Mouse (Mus musculus) heart, embryonic 13.5 days (tissue): ENCODE measurements around the gene Pparg. TPM values are rescaled to one million over a fixed set of nuclear protein-coding genes. Genes with fewer than 3 reads are reported as not detected.
A peak's percentile ranks its signal among the peaks of the same experiment; 100 is the strongest.

ENCODE experiments used
- ATAC-seq: fragments of 200-750 bp; cut with Nextera tagmentation; 2 replicates; pipeline ENCODE4 v1.8.0; 2017; ENCODE audit warnings: moderate TSS enrichment; ENCODE audit not compliant: insufficient number of reproducible peaks, low FRiP score, low TSS enrichment; ENCODE audit errors: extremely low read depth
- H3K27ac ChIP-seq: fragments of 300-500 bp; sonication (generic); replicated peaks from 2 replicates; pipeline ENCODE4 v1.5.1; 2015; ENCODE audit warnings: moderate library complexity, mild to moderate bottlenecking, inconsistent platforms
- H3K27me3 ChIP-seq: fragments of 300-500 bp; sonication (generic); replicated peaks from 2 replicates; pipeline ENCODE4 v1.6.1; 2015; ENCODE audit warnings: mild to moderate bottlenecking, inconsistent platforms
- H3K36me3 ChIP-seq: fragments of 300-500 bp; sonication (generic); 2 replicates; pipeline ENCODE4 v1.6.1; 2015; ENCODE audit warnings: mild to moderate bottlenecking, inconsistent platforms
- H3K4me1 ChIP-seq: fragments of 300-500 bp; sonication (generic); 2 replicates; pipeline ENCODE4 v1.6.1; 2015; ENCODE audit warnings: inconsistent platforms
- H3K4me2 ChIP-seq: fragments of 300-500 bp; sonication (generic); 2 replicates; pipeline ENCODE4 v1.6.1; 2015; ENCODE audit warnings: inconsistent platforms, mild to moderate bottlenecking, moderate library complexity
- H3K4me3 ChIP-seq: fragments of 300-500 bp; sonication (generic); 2 replicates; pipeline ENCODE4 v1.5.1; 2015; ENCODE audit warnings: moderate library complexity, mild to moderate bottlenecking, inconsistent platforms
- H3K9ac ChIP-seq: fragments of 300-500 bp; sonication (generic); 2 replicates; pipeline ENCODE4 v1.6.1; 2015; ENCODE audit warnings: inconsistent platforms, mild to moderate bottlenecking, moderate library complexity
- H3K9me3 ChIP-seq: fragments of 300-500 bp; sonication (generic); 2 replicates; pipeline ENCODE4 v1.6.1; 2016; ENCODE audit warnings: inconsistent platforms
- WGBS: fragments of 180-500 bp; shearing (Covaris S2); methylation state at CpG from one replicate; pipeline ENCODE4 v1.1.7; 2015; ENCODE audit warnings: mixed read lengths; 5-methylcytosine and 5-hydroxymethylcytosine counted together
- polyA plus RNA-seq: library from polyadenylated mRNA; unstranded; fragments of >200 nt; fragmentation: Nextera tagmentation; extraction: Ambion mirVana; gene quantifications from 2 replicates; pipeline ENCODE4 v1.2.1, GENCODE M21; 2015

The Pparg gene
- polyA plus RNA-seq, 1 experiment from 2014 or later: 1.0 TPM

GRCm38 (mm10) chr6:115330964-115331363 is 29.8 kb upstream of the Pparg start:
- Histone ChIP-seq H3K4me1 (peaks cover 5% of the 10 kb centered on the region), H3K4me3 (no peak overlapping the region), H3K36me3 (no peaks in the 10 kb centered on the region), H3K27me3 (peaks cover 30% of the 10 kb centered on the region), H3K9me3 (peaks cover 3% of the 10 kb centered on the region; the same call in 1 of the 2 replicates), H3K4me2 (no peak overlapping the region), H3K9ac (no peak overlapping the region), H3K27ac (no peak overlapping the region)
- no peak for ATAC-seq

DNA sequence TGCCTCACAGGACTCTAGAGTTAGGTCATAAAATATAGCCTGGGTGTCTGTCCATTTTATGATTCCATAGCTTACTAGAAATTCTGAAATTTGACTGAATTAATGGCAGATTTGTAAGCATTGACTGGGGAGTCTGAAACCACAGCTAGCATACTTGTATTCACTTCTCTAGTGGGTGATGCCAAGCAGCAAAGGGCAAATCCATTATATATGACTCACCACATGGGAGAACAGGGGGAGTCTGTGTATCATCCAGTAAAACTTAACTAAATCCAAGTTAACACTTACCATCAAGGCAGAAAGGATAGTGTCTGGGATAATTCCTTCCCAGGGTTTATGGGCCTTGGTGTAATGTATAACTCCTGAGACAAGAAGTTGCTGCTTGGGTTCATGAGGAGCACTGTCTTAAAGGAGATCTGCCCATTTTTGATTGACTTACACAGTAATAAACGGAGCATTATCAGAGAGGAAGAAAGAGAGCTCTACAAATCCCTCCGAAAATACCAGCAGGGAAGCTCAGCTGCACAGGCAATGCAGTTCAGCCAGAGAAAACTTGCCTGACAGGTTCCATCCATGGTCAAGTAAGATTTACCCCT is 27.6 kb upstream of the Pparg start:
- Histone ChIP-seq H3K27ac (no peak overlapping the region), H3K27me3 (peaks cover 30% of the 10 kb centered on the region), H3K4me3 (no peak overlapping the region), H3K4me1 (peaks cover 8% of the 10 kb centered on the region), H3K9ac (no peak overlapping the region), H3K36me3 (no peaks in the 10 kb centered on the region), H3K4me2 (no peak overlapping the region), H3K9me3 (no peaks in the 10 kb centered on the region)
- WGBS: 53% methylated on average over 2 of the region's 2 CpGs
- no peak for ATAC-seq

DNA sequence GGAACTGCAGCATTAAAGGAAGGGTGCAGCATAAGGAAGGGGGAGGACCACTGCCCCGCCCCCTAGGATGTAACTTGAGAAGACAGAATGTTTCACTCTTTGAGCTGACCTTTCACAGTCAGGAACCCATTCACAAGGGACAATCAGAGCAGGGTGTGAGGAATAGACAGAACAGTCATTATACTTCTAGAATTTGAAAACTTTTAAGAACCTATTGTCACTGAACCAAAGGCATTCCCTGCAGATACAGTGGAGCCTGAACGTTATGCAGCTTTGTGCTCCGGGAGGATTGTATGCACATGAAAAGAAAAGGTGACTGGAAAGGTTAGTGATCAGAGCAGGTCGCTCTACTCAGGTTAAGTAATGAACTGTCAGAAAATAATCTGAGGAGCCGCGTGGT is 25.2 kb upstream of the Pparg start:
- Histone ChIP-seq H3K4me3 (no peak overlapping the region), H3K9me3 (no peaks in the 10 kb centered on the region), H3K27me3 (peaks cover 30% of the 10 kb centered on the region), H3K27ac (no peak overlapping the region), H3K4me2 (no peak overlapping the region), H3K36me3 (no peaks in the 10 kb centered on the region), H3K4me1 (peaks cover 8% of the 10 kb centered on the region), H3K9ac (no peak overlapping the region)
- no peak for ATAC-seq
- WGBS: 48% methylated on average over 6 of the region's 6 CpGs

DNA sequence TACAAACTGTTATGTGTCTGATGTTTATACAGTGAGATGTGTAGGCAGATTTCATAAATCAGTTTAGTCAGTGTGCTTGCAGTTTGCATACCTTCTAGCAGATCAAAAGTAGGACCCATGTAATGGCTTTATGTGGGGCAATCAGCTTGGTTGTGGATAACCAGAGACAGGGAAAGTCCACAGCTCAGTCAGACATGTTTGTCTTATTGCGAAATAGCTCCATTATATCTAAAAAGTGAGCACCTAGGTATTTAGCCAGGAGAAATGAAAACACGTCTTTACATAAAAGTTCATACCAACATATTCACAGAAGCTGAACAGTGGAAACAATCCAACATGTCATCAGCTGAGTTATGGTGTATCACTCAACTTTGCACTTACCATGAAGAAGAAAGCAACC is 20.7 kb upstream of the Pparg start:
- Histone ChIP-seq H3K36me3 (no peaks in the 10 kb centered on the region), H3K27ac (no peak overlapping the region), H3K4me3 (no peak overlapping the region), H3K4me2 (no peak overlapping the region), H3K9ac (no peak overlapping the region), H3K27me3 (no peaks in the 10 kb centered on the region), H3K4me1 (peaks cover 20% of the 10 kb centered on the region), H3K9me3 (no peaks in the 10 kb centered on the region)
- no peak for ATAC-seq
- 68% methylated on average over 2 of the region's 2 CpGs for WGBS

DNA sequence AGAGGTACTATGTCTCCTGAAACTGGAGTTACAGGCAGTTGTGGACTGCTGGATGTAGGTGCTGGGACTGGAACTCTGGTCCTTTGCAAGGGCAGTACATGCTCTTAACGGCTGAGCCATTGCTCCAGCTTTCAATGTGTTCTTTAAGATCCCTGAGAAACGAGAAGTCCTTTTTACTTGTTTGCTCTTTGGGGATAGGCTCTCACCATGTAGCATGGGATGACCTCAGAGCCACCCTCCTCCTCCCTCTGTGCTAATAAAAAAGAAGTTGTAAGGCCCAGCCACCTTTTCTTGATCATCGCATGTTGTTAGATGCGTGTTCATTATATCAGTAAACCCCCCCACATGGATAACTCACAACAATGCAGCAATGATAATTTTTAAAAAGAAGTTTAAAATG is 17.7 kb upstream of the Pparg start:
- H3K27me3 ChIP-seq: no peaks in the 10 kb centered on the region
- no peaks in the 10 kb centered on the region for H3K36me3 ChIP-seq
- WGBS: 70% methylated on average over 4 of the region's 4 CpGs
- ATAC-seq: no peak
- H3K4me1 ChIP-seq: peaks cover 14% of the 10 kb centered on the region
- H3K4me3 ChIP-seq: no peak overlapping the region
- H3K9ac ChIP-seq: no peak overlapping the region
- H3K27ac ChIP-seq: no peak overlapping the region
- no peak overlapping the region for H3K4me2 ChIP-seq
- H3K9me3 ChIP-seq: no peaks in the 10 kb centered on the region

GRCm38 (mm10) chr6:115343570-115343969 is 17.2 kb upstream of the Pparg start:
- no peak overlapping the region for H3K27ac ChIP-seq
- no peak overlapping the region for H3K4me2 ChIP-seq
- no peaks in the 10 kb centered on the region for H3K9me3 ChIP-seq
- no peaks in the 10 kb centered on the region for H3K27me3 ChIP-seq
- H3K36me3 ChIP-seq: no peaks in the 10 kb centered on the region
- 46% methylated on average over 5 of the region's 5 CpGs for WGBS
- peaks cover 14% of the 10 kb centered on the region for H3K4me1 ChIP-seq
- ATAC-seq: no peak
- no peak overlapping the region for H3K9ac ChIP-seq
- H3K4me3 ChIP-seq: no peak overlapping the region

- Histone ChIP-seq H3K9ac (no peak overlapping the region), H3K36me3 (no peaks in the 10 kb centered on the region), H3K4me2 (peak overlapping the region; percentile 28), H3K27ac (no peak overlapping the region), H3K27me3 (no peaks in the 10 kb centered on the region), H3K4me3 (no peak overlapping the region), H3K9me3 (no peaks in the 10 kb centered on the region), H3K4me1 (peaks cover 14% of the 10 kb centered on the region)
- 41% methylated on average over 10 of the region's 10 CpGs for WGBS
- no peak for ATAC-seq
These were observed 16.6 kb upstream of the Pparg start for GRCm38 (mm10) chr6:115344101-115344500.

GRCm38 (mm10) chr6:115344513-115344912 is 16.2 kb upstream of the Pparg start:
- Histone ChIP-seq H3K4me3 (no peak overlapping the region), H3K36me3 (no peaks in the 10 kb centered on the region), H3K27me3 (no peaks in the 10 kb centered on the region), H3K4me2 (peak overlapping the region; percentile 28), H3K27ac (no peak overlapping the region), H3K9ac (no peak overlapping the region), H3K9me3 (no peaks in the 10 kb centered on the region), H3K4me1 (peaks cover 14% of the 10 kb centered on the region)
- ATAC-seq: no peak
- 35% methylated on average over 11 of the region's 11 CpGs for WGBS

GRCm38 (mm10) chr6:115345013-115345412 is 15.7 kb upstream of the Pparg start:
- no peak for ATAC-seq
- Histone ChIP-seq H3K9me3 (no peaks in the 10 kb centered on the region), H3K27ac (no peak overlapping the region), H3K4me2 (0 out of 2 replicates have a peak overlapping the region, but pooled peaks have one; percentile 28), H3K4me1 (peaks cover 14% of the 10 kb centered on the region), H3K27me3 (no peaks in the 10 kb centered on the region), H3K36me3 (no peaks in the 10 kb centered on the region), H3K9ac (no peak overlapping the region), H3K4me3 (no peak overlapping the region)
- WGBS: 74% methylated on average over 8 of the region's 8 CpGs

DNA sequence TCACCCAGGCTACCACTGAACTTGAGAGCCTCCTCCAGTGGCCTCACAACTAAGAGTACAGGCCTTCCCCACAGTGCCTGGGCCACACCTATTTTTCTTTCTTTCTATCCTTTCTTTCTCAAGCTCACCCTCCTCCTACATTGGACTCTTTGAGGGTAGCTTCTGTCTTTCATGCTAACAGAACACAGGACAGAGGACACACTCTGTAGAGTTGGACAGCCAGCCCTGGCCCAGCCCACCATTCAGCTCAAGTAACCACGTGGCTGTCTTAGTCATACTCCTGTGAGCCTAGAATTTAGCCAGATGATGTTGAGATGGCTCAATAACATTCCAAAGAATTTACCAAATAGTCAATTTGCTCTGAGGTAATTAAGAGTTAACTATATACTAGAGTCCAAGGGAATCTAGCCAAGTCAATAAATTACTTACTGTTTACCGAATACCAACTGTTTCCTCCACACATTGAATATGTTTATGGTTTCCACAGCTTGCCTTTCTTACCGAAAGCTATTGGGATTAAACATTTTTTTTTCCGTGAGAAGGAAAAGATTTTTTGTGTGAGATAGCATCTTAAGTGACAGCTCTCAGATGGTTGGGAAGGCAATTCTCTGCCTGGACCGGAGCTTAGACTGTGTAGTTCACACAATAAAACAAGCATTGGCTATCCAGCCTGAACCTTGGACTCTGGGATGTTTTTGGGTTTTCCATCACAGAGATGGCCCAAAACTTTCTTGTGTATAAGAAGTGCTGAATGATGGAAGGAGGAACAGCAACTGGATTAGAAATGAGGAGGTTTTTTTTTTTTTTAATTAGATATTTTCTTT is 10.9 kb upstream of the Pparg start:
- Histone ChIP-seq H3K36me3 (no peaks in the 10 kb centered on the region), H3K27me3 (no peaks in the 10 kb centered on the region), H3K4me3 (no peak overlapping the region), H3K4me2 (no peak overlapping the region), H3K4me1 (peaks cover 3% of the 10 kb centered on the region), H3K9ac (no peak overlapping the region), H3K27ac (no peak overlapping the region), H3K9me3 (no peaks in the 10 kb centered on the region)
- 72% methylated on average over 5 of the region's 5 CpGs for WGBS
- no peak for ATAC-seq

DNA sequence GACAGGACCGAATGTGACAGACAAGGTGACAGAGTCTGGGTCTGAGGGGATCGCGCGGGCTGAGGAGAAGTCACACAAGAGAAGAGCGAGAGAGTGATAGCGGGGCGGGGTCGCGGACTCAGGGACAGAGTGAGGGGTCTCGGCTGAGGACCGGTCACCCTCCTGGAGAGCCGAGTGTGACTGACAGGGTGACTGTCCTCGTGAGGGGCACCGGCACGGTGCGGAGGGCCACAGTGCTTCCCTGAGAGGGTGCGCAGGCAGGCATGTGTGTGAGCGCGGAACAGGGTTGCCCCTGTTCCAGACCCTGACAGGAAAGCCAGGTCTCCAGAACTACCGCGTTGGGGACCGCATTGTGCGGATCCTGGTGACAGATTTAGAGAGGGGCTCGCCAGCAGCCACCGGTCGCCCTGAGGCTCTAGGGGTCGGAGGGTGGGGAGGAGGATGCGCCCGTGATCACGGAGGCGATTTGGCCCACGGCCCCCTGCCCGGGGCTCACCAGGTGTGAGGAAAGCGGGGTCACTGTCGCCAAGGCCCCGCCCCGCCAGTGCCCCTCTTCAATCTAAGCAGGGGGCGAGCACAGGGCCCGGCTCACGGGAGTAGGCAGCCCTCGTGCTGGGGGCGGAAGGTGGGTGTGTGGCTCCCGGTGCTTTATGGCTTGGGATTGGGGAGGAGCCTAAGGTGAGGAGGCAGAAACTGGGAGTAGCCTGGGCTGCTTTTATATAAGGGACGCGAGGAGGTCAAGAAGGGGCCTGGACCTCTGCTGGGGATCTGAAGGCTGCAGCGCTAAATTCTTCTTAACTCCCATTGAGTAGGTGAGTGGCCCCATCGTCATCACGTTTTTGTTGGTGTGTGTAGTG is 1.1 kb downstream of the Pparg start:
- H3K27ac ChIP-seq: no peak overlapping the region
- H3K9me3 ChIP-seq: 0 out of 2 replicates have a peak, but pooled peaks cover 6% of the 10 kb centered on the region
- H3K4me3 ChIP-seq: peak overlapping the region; percentile 69
- H3K4me1 ChIP-seq: peaks cover 6% of the 10 kb centered on the region
- H3K27me3 ChIP-seq: peaks cover 34% of the 10 kb centered on the region
- peak overlapping the region; percentile 97 for H3K4me2 ChIP-seq
- peak; percentile 46; the same call in 1 of the 2 replicates for ATAC-seq
- H3K9ac ChIP-seq: peak overlapping the region; percentile 81
- 2% methylated on average over 48 of the region's 48 CpGs for WGBS
- no peaks in the 10 kb centered on the region for H3K36me3 ChIP-seq
